Mouse (Mus musculus) heart, adult 9 months (tissue): Measurements from ENCODE around the gene Zbtb1.

Experiments
- DNase-seq, 2 experiments: peaks; one replicate each; pipeline ENCODE4 v3.0.0; 2022; ENCODE audit warnings: low spot score in 2 of 2

The Zbtb1 gene

GRCm38 (mm10) chr12:76369978-76370830, at the start of gene Zbtb1:
Zbtb1 (plus strand) TSS chr12:76370266.
- peak; percentile 81 to 83 for DNase-seq

- DNase-seq: peak in 1 of 2 experiments; percentile 39
Measured at GRCm38 (mm10) chr12:76324679-76325431, 45.2 kb upstream of the Zbtb1 start, which contains the start of gene Akap5. Akap5 (plus strand) TSS chr12:76324891.

GRCm38 (mm10) chr12:76326437-76327220, 43.4 kb upstream of the Zbtb1 start:
- DNase-seq: no peak

- DNase-seq: no peak
Measured at GRCm38 (mm10) chr12:76328567-76329354, 41.3 kb upstream of the Zbtb1 start.

- DNase-seq: no peak
Measured at GRCm38 (mm10) chr12:76333688-76334087, 36.4 kb upstream of the Zbtb1 start.

GRCm38 (mm10) chr12:76335641-76336040, 34.4 kb upstream of the Zbtb1 start:
- DNase-seq: no peak

- DNase-seq: no peak
Measured at GRCm38 (mm10) chr12:76336111-76336965, 33.7 kb upstream of the Zbtb1 start.

GRCm38 (mm10) chr12:76341080-76341479, 29.0 kb upstream of the Zbtb1 start:
- DNase-seq: peak in 1 of 2 experiments; percentile 53

- DNase-seq: no peak
Measured at GRCm38 (mm10) chr12:76345759-76346455, 24.2 kb upstream of the Zbtb1 start.

GRCm38 (mm10) chr12:76349680-76350220, 20.3 kb upstream of the Zbtb1 start:
- DNase-seq: no peak

- DNase-seq: no peak
Measured at GRCm38 (mm10) chr12:76360868-76361267, 9.2 kb upstream of the Zbtb1 start.

- no peak for DNase-seq
Measured at GRCm38 (mm10) chr12:76361405-76362302, 8.4 kb upstream of the Zbtb1 start.

- DNase-seq: no peak
Measured at GRCm38 (mm10) chr12:76362303-76362676, 7.8 kb upstream of the Zbtb1 start.

- DNase-seq: no peak
Measured at GRCm38 (mm10) chr12:76366276-76366675, 3.8 kb upstream of the Zbtb1 start.

- DNase-seq: peak in 1 of 2 experiments; percentile 18
Measured at GRCm38 (mm10) chr12:76367096-76367995, 2.7 kb upstream of the Zbtb1 start.

GRCm38 (mm10) chr12:76368201-76368789, 1.8 kb upstream of the Zbtb1 start:
- no peak for DNase-seq

- peak in 1 of 2 experiments; percentile 33 for DNase-seq
Measured at GRCm38 (mm10) chr12:76368790-76369205, 1.3 kb upstream of the Zbtb1 start.
